Mouse (Mus musculus): ENCODE measurements around the gene Mrpl35. TPM values are rescaled to one million over a fixed set of nuclear protein-coding genes. Genes with fewer than 3 reads are reported as not detected.

Mrpl35 gene
- polyA plus RNA-seq, 1 experiment from 2014 or later = 59.3 TPM

- H3K27ac ChIP-seq = no peak overlapping the region
- H3K4me1 ChIP-seq = peaks cover 13% of the 10 kb centered on the region
- 0 out of 2 replicates have a peak, but pooled peaks cover 2% of the 10 kb centered on the region for H3K27me3 ChIP-seq
- ATAC-seq (ENCODE audit: borderline replicate concordance, extremely low read depth, low FRiP score, low TSS enrichment) = no peak
- H3K4me3 ChIP-seq = peak overlapping the region; percentile 68
- no peaks in the 10 kb centered on the region for H3K9me3 ChIP-seq
- peak overlapping the region; percentile 29; the same call in 1 of the 2 replicates for H3K9ac ChIP-seq
- WGBS = 32% methylated on average over 3 of the region's 3 CpGs
- no peaks in the 10 kb centered on the region; the same call in 1 of the 2 replicates for H3K36me3 ChIP-seq
- peak overlapping the region; percentile 62 for H3K4me2 ChIP-seq
These were observed 2.8 kb downstream of the Mrpl35 start for GRCm38 (mm10) chr6:71823961-71824360.

GRCm38 (mm10) chr6:71823488-71823887 lies 3.3 kb downstream of the Mrpl35 start:
- Histone ChIP-seq H3K9ac (peak overlapping the region; percentile 54), H3K4me2 (peak overlapping the region; percentile 62), H3K4me1 (peaks cover 13% of the 10 kb centered on the region), H3K9me3 (no peaks in the 10 kb centered on the region), H3K27me3 (0 out of 2 replicates have a peak, but pooled peaks cover 2% of the 10 kb centered on the region), H3K36me3 (peaks cover 2% of the 10 kb centered on the region; the same call in 1 of the 2 replicates), H3K4me3 (peak overlapping the region; percentile 68), H3K27ac (no peak overlapping the region)
- peak; percentile 92 for ATAC-seq (ENCODE audit: borderline replicate concordance, extremely low read depth, low FRiP score, low TSS enrichment)
- WGBS = under 1% methylated on average over 19 of the region's 19 CpGs

- Histone ChIP-seq H3K9me3 (no peaks in the 10 kb centered on the region), H3K4me3 (peak overlapping the region; percentile 68), H3K36me3 (peaks cover 6% of the 10 kb centered on the region), H3K27me3 (0 out of 2 replicates have a peak, but pooled peaks cover 2% of the 10 kb centered on the region), H3K4me2 (peak overlapping the region; percentile 62), H3K4me1 (peaks cover 13% of the 10 kb centered on the region), H3K27ac (no peak overlapping the region), H3K9ac (peak overlapping the region; percentile 54)
- WGBS = 1% methylated on average over 7 of the region's 7 CpGs
- ATAC-seq (ENCODE audit: borderline replicate concordance, extremely low read depth, low FRiP score, low TSS enrichment) = peak; percentile 37; the same call in 1 of the 2 replicates
These were observed 3.7 kb downstream of the Mrpl35 start for GRCm38 (mm10) chr6:71823085-71823484.

- 83% methylated on average over 5 of the region's 5 CpGs for WGBS
- Histone ChIP-seq H3K4me1 (peaks cover 13% of the 10 kb centered on the region), H3K4me3 (no peak overlapping the region), H3K9me3 (no peaks in the 10 kb centered on the region), H3K27me3 (no peaks in the 10 kb centered on the region), H3K9ac (no peak overlapping the region), H3K4me2 (no peak overlapping the region), H3K27ac (no peak overlapping the region), H3K36me3 (peaks cover 35% of the 10 kb centered on the region)
- ATAC-seq (ENCODE audit: borderline replicate concordance, extremely low read depth, low FRiP score, low TSS enrichment) = no peak
These were observed 6.9 kb downstream of the Mrpl35 start for GRCm38 (mm10) chr6:71819764-71820292.

GRCm38 (mm10) chr6:71812820-71813219 lies 13.9 kb downstream of the Mrpl35 start:
- H3K27me3 ChIP-seq = no peaks in the 10 kb centered on the region
- no peak overlapping the region for H3K4me3 ChIP-seq
- 82% methylated on average over 2 of the region's 2 CpGs for WGBS
- H3K27ac ChIP-seq = no peak overlapping the region
- H3K9me3 ChIP-seq = no peaks in the 10 kb centered on the region
- no peak overlapping the region for H3K9ac ChIP-seq
- no peak overlapping the region for H3K4me2 ChIP-seq
- H3K4me1 ChIP-seq = peaks cover 9% of the 10 kb centered on the region
- no peak for ATAC-seq (ENCODE audit: borderline replicate concordance, extremely low read depth, low FRiP score, low TSS enrichment)
- H3K36me3 ChIP-seq = peaks cover 41% of the 10 kb centered on the region

GRCm38 (mm10) chr6:71809890-71810289 lies 16.9 kb downstream of the Mrpl35 start:
- Histone ChIP-seq H3K9ac (no peak overlapping the region), H3K9me3 (no peaks in the 10 kb centered on the region), H3K4me3 (no peak overlapping the region), H3K4me2 (no peak overlapping the region), H3K4me1 (peaks cover 9% of the 10 kb centered on the region), H3K36me3 (peaks cover 15% of the 10 kb centered on the region), H3K27me3 (no peaks in the 10 kb centered on the region), H3K27ac (no peak overlapping the region)
- 45% methylated on average over 9 of the region's 9 CpGs for WGBS
- ATAC-seq (ENCODE audit: borderline replicate concordance, extremely low read depth, low FRiP score, low TSS enrichment) = no peak

GRCm38 (mm10) chr6:71806713-71807112 lies 20.1 kb downstream of the Mrpl35 start:
- no peak for ATAC-seq (ENCODE audit: borderline replicate concordance, extremely low read depth, low FRiP score, low TSS enrichment)
- H3K4me3 ChIP-seq = no peak overlapping the region
- 62% methylated on average over 1 of the region's 1 CpGs for WGBS
- H3K27me3 ChIP-seq = no peaks in the 10 kb centered on the region
- H3K9me3 ChIP-seq = no peaks in the 10 kb centered on the region
- no peak overlapping the region for H3K4me2 ChIP-seq
- H3K4me1 ChIP-seq = peaks cover 13% of the 10 kb centered on the region
- no peak overlapping the region for H3K9ac ChIP-seq
- no peak overlapping the region for H3K27ac ChIP-seq
- H3K36me3 ChIP-seq = 0 out of 2 replicates have a peak, but pooled peaks cover 4% of the 10 kb centered on the region

- Histone ChIP-seq H3K27ac (no peak overlapping the region), H3K4me3 (no peak overlapping the region), H3K4me1 (0 out of 2 replicates have a peak, but pooled peaks cover 4% of the 10 kb centered on the region), H3K36me3 (no peaks in the 10 kb centered on the region), H3K27me3 (no peaks in the 10 kb centered on the region), H3K4me2 (no peak overlapping the region), H3K9me3 (no peaks in the 10 kb centered on the region), H3K9ac (no peak overlapping the region)
- WGBS = 23% methylated on average over 12 of the region's 12 CpGs
- ATAC-seq (ENCODE audit: borderline replicate concordance, extremely low read depth, low FRiP score, low TSS enrichment) = peak; percentile 89; the same call in 1 of the 2 replicates
These were observed 22.5 kb downstream of the Mrpl35 start for GRCm38 (mm10) chr6:71804061-71804829.

- no peak overlapping the region for H3K9ac ChIP-seq
- no peaks in the 10 kb centered on the region for H3K36me3 ChIP-seq
- no peak overlapping the region for H3K4me3 ChIP-seq
- H3K27ac ChIP-seq = no peak overlapping the region
- no peak overlapping the region for H3K4me2 ChIP-seq
- ATAC-seq (ENCODE audit: borderline replicate concordance, extremely low read depth, low FRiP score, low TSS enrichment) = no peak
- H3K27me3 ChIP-seq = no peaks in the 10 kb centered on the region
- H3K9me3 ChIP-seq = no peaks in the 10 kb centered on the region
- 74% methylated on average over 1 of the region's 1 CpGs for WGBS
- 0 out of 2 replicates have a peak, but pooled peaks cover 4% of the 10 kb centered on the region for H3K4me1 ChIP-seq
These were observed 23.2 kb downstream of the Mrpl35 start for GRCm38 (mm10) chr6:71803609-71804008.

- no peak overlapping the region for H3K4me3 ChIP-seq
- WGBS = 74% methylated on average over 10 of the region's 10 CpGs
These were observed 25.1 kb downstream of the Mrpl35 start for GRCm38 (mm10) chr6:71801714-71802094.

GRCm38 (mm10) chr6:71801011-71801713 lies 25.6 kb downstream of the Mrpl35 start:
- Histone ChIP-seq H3K9me3 (no peaks in the 10 kb centered on the region), H3K4me2 (no peak overlapping the region), H3K36me3 (no peaks in the 10 kb centered on the region), H3K27ac (no peak overlapping the region), H3K4me3 (no peak overlapping the region), H3K9ac (no peak overlapping the region), H3K27me3 (no peaks in the 10 kb centered on the region), H3K4me1 (0 out of 2 replicates have a peak, but pooled peaks cover 4% of the 10 kb centered on the region)
- ATAC-seq (ENCODE audit: borderline replicate concordance, extremely low read depth, low FRiP score, low TSS enrichment) = no peak
- 58% methylated on average over 7 of the region's 7 CpGs for WGBS

More at GRCm38 (mm10) chr6:71801714-71802094, 25.1 kb downstream of the Mrpl35 start:
- Histone ChIP-seq H3K36me3 (no peaks in the 10 kb centered on the region), H3K9ac (no peak overlapping the region), H3K9me3 (no peaks in the 10 kb centered on the region), H3K4me1 (0 out of 2 replicates have a peak, but pooled peaks cover 4% of the 10 kb centered on the region), H3K27me3 (no peaks in the 10 kb centered on the region), H3K4me2 (no peak overlapping the region), H3K27ac (no peak overlapping the region)
- no peak for ATAC-seq (ENCODE audit: borderline replicate concordance, extremely low read depth, low FRiP score, low TSS enrichment)

Measured in lung, embryonic 15.5 days (tissue).